In genomic region chr7:89473442-89473841, GRCm38 (mm10) we compare ENCODE assay signal across 9 mouse cellular contexts. TPM values are rescaled to one million over a fixed set of nuclear protein-coding genes. Genes with fewer than 3 reads are reported as not detected.
DNase-seq lines count a peak whose midpoint lies in the region; ATAC-seq and TF ChIP-seq lines count a peak whose summit lies in the region.
"Had no signal": no experiment of that assay in that cellular context is flagged by ENCODE, and none has a peak within 500 bp of the region (broad histone marks: within the 10 kb centered on the region; RNA-seq: fewer than 3 reads in every experiment).

No protein-coding gene starts in this region.

- H3K9ac ChIP-seq in liver, adult 2 months (ENCODE audit: low read depth, low read length), result no peak overlapping the region
- H3K9ac ChIP-seq in liver, embryonic 11.5 days (ENCODE audit: low read depth, low read length), result no peak overlapping the region
- H3K9ac ChIP-seq: neural tube, embryonic 13.5 days had no signal

- peak; percentile 49 to 61 for DNase-seq in cerebellum, postnatal 10 days
- no peak for DNase-seq in liver, adult 2 months (ENCODE audit: extremely low read depth, low read depth, low spot score)
- no peak for DNase-seq in liver, embryonic 11.5 days (ENCODE audit: low spot score)
- peak; percentile 51 for DNase-seq in kidney, postnatal 14 days
- no peak for DNase-seq in frontal cortex, postnatal 25 days (ENCODE audit: low spot score in 2 of 2)
- no peak for DNase-seq in spleen, adult 18-20 months

- TF ChIP-seq CTCF in liver, adult 2 months (IDR thresholded peaks at IDR 0.05; ENCODE audit: low read depth, low read length), result peak; percentile 44; the same call in 1 of the 2 replicates
- TF ChIP-seq CTCF in bone marrow macrophage, adult 2 months (IDR thresholded peaks at IDR 0.05; ENCODE audit: low read depth, low read length), result peak; percentile 44; the same call in 1 of the 2 replicates

- no peak for ATAC-seq in cerebellum, adult (ENCODE audit: insufficient number of reproducible peaks, low FRiP score, low TSS enrichment)
- ATAC-seq in liver, embryonic 11.5 days (replicated peaks; ENCODE audit: low FRiP score), result no peak

- no peak overlapping the region for H3K4me2 ChIP-seq in liver, embryonic 11.5 days
- H3K4me2 ChIP-seq: neural tube, embryonic 13.5 days had no signal

- no peak overlapping the region for H3K4me3 ChIP-seq in liver, adult 2 months (ENCODE audit: insufficient read depth, low read depth, low read length)
- no peak overlapping the region for H3K4me3 ChIP-seq in liver, embryonic 11.5 days (ENCODE audit: low read depth, low read length)
- no peak overlapping the region for H3K4me3 ChIP-seq in bone marrow macrophage, adult 2 months (ENCODE audit: insufficient read depth, low read length)
- H3K4me3 ChIP-seq: neural tube, embryonic 13.5 days had no signal

- WGBS in liver, adult 2 months, result 42% methylated on average over 4 of the region's 4 CpGs
- 39% methylated on average over 4 of the region's 4 CpGs for WGBS in liver, embryonic 11.5 days

- no peak for TF ChIP-seq POLR2A in liver, adult 2 months (IDR thresholded peaks at IDR 0.05; ENCODE audit: extremely low read depth, insufficient read depth, low read length)
- TF ChIP-seq POLR2A in bone marrow macrophage, adult 2 months (IDR thresholded peaks at IDR 0.05; ENCODE audit: borderline replicate concordance, low read depth, low read length), result no peak

- H3K36me3 ChIP-seq in liver, adult 2 months (ENCODE audit: control insufficient read depth, insufficient read depth, low read length), result no peaks in the 10 kb centered on the region
- no peaks in the 10 kb centered on the region for H3K36me3 ChIP-seq in liver, embryonic 11.5 days (ENCODE audit: control insufficient read depth, insufficient read depth, low read length)
- H3K36me3 ChIP-seq: neural tube, embryonic 13.5 days had no signal

- H3K27ac ChIP-seq in liver, adult 2 months (replicated peaks; ENCODE audit: insufficient read depth, low read depth, low read length), result no peak overlapping the region
- H3K27ac ChIP-seq in liver, embryonic 11.5 days (ENCODE audit: low read depth, low read length), result no peak overlapping the region
- no peak overlapping the region for H3K27ac ChIP-seq in bone marrow macrophage, adult 2 months (ENCODE audit: insufficient read depth, low read depth, low read length)
- H3K27ac ChIP-seq: neural tube, embryonic 13.5 days had no signal

- no peaks in the 10 kb centered on the region for H3K27me3 ChIP-seq in liver, adult 2 months (ENCODE audit: control insufficient read depth, insufficient read depth, low read length)
- H3K27me3 ChIP-seq in liver, embryonic 11.5 days (replicated peaks; ENCODE audit: control insufficient read depth, insufficient read depth, low read length), result no peaks in the 10 kb centered on the region

- no peaks in the 10 kb centered on the region for H3K9me3 ChIP-seq in liver, embryonic 11.5 days (ENCODE audit: control insufficient read depth, low read length)
- H3K9me3 ChIP-seq: neural tube, embryonic 13.5 days had no signal

- H3K4me1 ChIP-seq in liver, adult 2 months (ENCODE audit: control insufficient read depth, insufficient read depth, low read length), result no peaks in the 10 kb centered on the region; the same call in 1 of the 2 replicates
- no peaks in the 10 kb centered on the region for H3K4me1 ChIP-seq in liver, embryonic 11.5 days (replicated peaks; ENCODE audit: control insufficient read depth, insufficient read depth, low read length)
- no peaks in the 10 kb centered on the region for H3K4me1 ChIP-seq in bone marrow macrophage, adult 2 months (ENCODE audit: control insufficient read depth, insufficient read depth, low read length)
- H3K4me1 ChIP-seq: neural tube, embryonic 13.5 days had no signal

- no peaks in the 10 kb centered on the region for H3K79me2 ChIP-seq in liver, adult 2 months (ENCODE audit: control insufficient read depth, insufficient read depth, low read length)

RNA-seq across cellular contexts. Expression of gene Prss23, which starts 53.5 kb away (rescaled TPM):
- total RNA-seq in liver, adult 2 months (2014; rRNA removed), result 5.5 and 6.8 TPM in 2 replicates
- 5.7 and 6.0 TPM in 2 replicates for polyA plus RNA-seq in liver, adult 2 months (2012; rRNA removed)
- polyA plus RNA-seq in liver, embryonic 11.5 days (2014; fragmentation: Nextera tagmentation; extraction: Ambion mirVana), result 8.2 and 9.0 TPM in 2 replicates
- 0.84 and 2.2 TPM in 2 replicates for polyA plus RNA-seq in bone marrow macrophage, adult 2 months (2012; ENCODE audit: insufficient read depth, insufficient read length, missing spikeins)

Comparison
In these comparisons a context has a peak if more than half of its experiments do, and no peak if none do; other contexts are left out.
1. DNase-seq: peak in cerebellum, postnatal 10 days (2 of 2) and kidney, postnatal 14 days (single experiment); none in liver, adult 2 months (single experiment), liver, embryonic 11.5 days (single experiment), frontal cortex, postnatal 25 days (0 of 2) and spleen, adult 18-20 months (0 of 2).